Mouse (Mus musculus) kidney, adult 2 months (tissue): ENCODE data around the gene Stx8.

Experiments used
- CTCF ChIP-seq: fragments of 200-500 bp; conservative IDR thresholded peaks from 2 replicates; pipeline ENCODE4 v1.5.1; 2011; ENCODE audit warnings: low read depth, mild to moderate bottlenecking, control low read depth, low read length, moderate library complexity, mixed read lengths; ENCODE audit not compliant: insufficient read depth, insufficient read length
- POLR2A ChIP-seq: fragments of 200-500 bp; IDR thresholded peaks from one replicate; pipeline ENCODE4 v1.6.1; 2011; ENCODE audit warnings: low read depth, low read length, control low read depth

- TF ChIP-seq CTCF (no peak), POLR2A (no peak)
These were observed 67.4 kb downstream of the Stx8 start for GRCm38 (mm10) chr11:68033331-68033926.
